Mouse (Mus musculus): Measurements from ENCODE around the gene Prkcz.

Gene Prkcz

DNA sequence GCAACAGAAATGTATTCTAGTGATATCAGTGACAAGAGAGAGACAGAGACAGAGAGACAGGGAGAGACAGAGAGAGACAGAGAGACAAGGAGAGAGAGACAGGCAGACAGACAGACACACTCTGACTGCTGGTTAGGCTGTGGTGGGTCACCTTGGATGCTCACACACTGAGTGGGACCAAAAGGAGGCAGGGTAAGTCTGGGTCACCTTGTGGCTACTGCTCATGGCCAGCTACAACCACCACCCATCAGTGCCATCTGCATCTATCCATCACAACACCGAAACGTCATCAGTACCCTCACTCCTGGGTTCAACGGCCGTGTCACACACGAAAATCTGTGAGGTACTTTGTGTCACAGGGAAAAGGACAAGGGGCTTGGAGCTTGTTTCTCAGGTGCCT, 53.6 kb downstream of the Prkcz start:
- DNase-seq = no peak

GRCm38 (mm10) chr4:155306356-155307242, 54.6 kb downstream of the Prkcz start:
- no peak for DNase-seq

- DNase-seq = no peak
Measured at GRCm38 (mm10) chr4:155305531-155306031, 55.6 kb downstream of the Prkcz start.

DNA sequence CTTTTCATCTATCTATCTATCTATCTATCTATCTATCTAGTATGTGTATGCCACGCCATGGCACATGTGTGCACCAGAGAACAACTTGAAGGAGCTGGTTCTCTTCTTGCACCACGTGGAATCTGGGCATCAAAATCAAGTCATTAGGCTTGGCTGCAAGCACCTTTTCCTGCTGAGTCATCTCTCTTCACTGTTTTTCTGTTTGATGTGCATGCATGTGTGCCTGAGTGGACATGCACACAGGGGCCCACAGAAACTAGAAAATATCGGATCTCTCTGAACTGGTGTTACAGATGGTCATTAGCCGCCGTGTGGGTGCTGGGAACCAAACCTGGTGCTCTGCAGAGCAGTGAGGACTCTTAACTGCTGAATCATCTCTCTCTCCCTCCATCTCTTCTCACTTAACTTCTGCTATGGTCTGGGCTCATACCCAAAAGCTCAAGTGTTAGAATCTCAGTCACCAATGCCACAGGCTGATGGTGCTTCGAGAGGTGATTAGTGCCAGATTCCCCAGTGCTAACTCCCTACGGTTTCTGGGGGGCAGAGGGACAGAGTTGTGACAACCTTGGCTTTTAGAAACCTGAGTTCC, 56.6 kb downstream of the Prkcz start:
- DNase-seq = no peak

DNA sequence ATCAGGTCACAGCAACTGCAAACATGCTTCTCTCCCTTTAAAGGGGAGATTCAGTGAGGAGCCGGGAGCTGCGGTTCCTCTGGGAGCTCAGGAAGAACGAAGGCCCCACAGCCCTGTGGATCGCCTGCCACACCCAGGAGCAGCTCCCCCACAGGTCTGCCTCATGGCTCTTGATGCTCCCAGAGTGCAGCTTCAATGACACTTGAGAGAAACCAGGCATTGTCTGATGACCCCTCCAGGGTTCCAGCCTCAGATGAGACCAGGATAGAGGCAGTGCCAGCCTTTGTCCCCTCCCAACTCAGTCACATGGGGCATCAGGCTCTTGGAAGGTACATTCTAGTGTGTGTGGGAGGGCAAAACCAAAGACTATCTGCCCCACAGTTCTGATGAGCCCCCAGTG, 59.2 kb downstream of the Prkcz start:
- no peak for DNase-seq

GRCm38 (mm10) chr4:155301098-155301447, 60.1 kb downstream of the Prkcz start:
- no peak for DNase-seq

GRCm38 (mm10) chr4:155300421-155301097, 60.6 kb downstream of the Prkcz start:
- no peak for DNase-seq

GRCm38 (mm10) chr4:155298826-155299225, 62.3 kb downstream of the Prkcz start:
- DNase-seq = no peak

DNA sequence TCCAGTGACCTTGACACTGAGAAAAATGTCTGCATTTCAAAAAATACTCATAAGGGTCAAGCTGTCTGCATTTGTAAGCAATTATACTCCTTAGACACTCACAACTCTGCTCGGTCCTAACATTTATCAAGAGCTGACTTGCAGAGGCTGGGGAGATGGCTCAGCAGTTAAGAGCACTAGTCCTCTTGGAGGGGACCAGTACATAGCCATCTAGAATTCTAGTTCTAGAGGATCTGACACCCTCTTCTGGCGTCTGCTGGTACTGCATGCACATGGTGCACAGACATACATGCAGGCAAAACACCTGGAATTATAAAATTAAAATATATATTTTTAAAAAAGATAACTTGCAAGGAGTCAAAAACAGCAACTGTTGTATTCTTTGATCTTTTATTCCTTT, 64.1 kb downstream of the Prkcz start:
- DNase-seq = peak; percentile 29

GRCm38 (mm10) chr4:155295996-155296395, 65.2 kb downstream of the Prkcz start:
- no peak for DNase-seq

- no peak for DNase-seq
Measured at GRCm38 (mm10) chr4:155295026-155295590, 66.1 kb downstream of the Prkcz start.

DNA sequence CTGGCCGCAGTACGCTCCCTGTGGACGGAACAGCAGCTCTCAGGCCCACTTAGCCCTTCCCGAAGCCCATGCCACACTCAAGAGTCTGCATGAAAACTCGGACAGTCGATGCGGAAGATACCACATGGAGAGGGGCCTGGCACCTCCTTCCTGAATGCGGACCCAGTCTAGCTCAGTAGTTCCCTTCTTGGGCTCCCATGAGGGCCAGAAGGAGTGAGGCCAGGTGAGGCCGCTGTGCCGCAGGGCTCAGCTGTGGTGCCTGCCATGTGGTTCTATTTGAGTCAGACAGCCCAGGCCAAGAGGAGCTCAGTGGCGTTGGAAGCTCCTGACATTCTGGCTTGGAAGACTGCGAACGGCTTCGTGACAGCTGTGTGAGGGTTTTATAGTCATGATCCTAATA, 66.8 kb downstream of the Prkcz start:
- no peak for DNase-seq

DNA sequence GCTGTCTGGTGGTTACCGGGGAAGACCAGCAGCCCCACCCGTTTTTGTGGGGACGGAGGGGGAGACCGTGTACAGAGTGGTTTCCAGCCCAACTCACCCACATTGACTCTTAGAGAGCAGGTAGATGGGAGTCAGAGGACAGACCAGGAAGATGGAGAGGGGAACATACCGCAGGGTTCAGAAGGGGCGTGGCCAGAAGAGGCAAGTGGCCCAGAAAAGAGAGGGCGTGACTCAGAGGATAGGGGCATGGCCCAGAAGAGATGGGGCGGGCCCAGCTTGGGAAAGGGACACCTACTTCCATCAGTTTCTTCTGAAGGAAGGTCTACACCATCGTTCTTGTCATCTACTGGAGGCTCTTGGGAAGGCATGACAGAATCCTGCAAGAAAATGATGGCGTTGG, 68.3 kb downstream of the Prkcz start:
- no peak for DNase-seq

GRCm38 (mm10) chr4:155290045-155290444, 71.1 kb downstream of the Prkcz start:
- DNase-seq = no peak

DNA sequence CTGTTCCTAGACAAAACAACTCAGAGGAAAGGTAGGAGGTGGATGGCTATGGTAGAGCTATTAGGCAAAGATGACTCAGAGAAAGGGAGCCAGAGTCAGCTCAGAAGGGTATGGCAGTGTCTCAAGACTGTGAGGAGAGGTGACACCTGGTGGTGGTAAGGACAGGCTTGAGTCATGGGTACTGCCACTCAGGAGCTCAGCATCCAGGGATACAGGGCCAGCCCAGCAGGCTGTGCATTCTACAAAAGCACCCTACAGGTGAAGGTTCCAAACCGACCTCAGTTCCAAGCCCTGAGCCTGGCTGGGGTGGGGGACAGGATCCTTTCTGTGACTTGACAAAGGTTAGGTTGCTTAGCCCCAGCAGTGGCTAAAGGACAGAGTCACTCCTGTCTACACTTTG, 72.6 kb downstream of the Prkcz start:
- no peak for DNase-seq

DNA sequence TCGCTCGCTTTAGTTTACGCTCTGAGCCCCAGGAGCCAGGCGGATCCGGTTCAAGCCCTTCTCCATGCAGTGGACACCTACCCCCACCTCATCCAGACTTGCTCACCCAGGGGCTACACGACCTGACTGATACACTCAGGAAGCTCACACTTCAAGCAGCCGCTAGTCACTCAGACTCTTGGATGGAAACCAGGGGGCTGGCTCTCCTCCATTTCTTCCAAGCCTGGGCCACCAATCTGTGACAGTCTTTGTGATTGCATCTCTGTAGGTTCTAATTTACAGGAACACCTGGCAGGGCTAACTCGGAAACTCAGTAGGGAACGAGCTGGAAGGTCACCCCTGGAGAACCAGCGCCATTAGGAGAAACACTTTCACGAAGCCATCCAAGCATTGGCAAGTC, 73.4 kb downstream of the Prkcz start:
- no peak for DNase-seq

- DNase-seq = no peak
Measured at GRCm38 (mm10) chr4:155286090-155286489, 75.1 kb downstream of the Prkcz start.

- no peak for DNase-seq
Measured at GRCm38 (mm10) chr4:155284521-155285379, 76.4 kb downstream of the Prkcz start.

DNA sequence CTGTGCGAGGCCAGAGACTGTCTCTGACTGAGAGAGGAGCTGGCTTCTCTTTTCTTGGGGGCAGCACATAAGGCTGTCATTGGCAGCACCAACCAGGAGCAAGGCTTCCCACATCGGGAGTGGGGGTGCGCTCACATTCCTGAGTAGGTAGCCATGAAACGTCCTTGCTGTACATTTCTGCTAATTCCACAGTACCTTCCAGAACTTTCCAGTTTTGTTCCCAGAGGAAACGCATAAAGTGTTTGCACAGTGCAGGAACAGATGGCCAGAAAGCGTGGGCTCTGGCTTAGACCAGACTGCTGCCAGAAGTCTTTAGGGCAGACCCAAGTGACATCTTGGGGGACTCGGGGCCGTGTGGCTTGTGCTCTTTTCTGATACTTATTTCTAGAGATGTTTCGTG, 77.6 kb downstream of the Prkcz start:
- no peak for DNase-seq

GRCm38 (mm10) chr4:155283001-155283503, 78.1 kb downstream of the Prkcz start:
- DNase-seq = peak; percentile 20

DNA sequence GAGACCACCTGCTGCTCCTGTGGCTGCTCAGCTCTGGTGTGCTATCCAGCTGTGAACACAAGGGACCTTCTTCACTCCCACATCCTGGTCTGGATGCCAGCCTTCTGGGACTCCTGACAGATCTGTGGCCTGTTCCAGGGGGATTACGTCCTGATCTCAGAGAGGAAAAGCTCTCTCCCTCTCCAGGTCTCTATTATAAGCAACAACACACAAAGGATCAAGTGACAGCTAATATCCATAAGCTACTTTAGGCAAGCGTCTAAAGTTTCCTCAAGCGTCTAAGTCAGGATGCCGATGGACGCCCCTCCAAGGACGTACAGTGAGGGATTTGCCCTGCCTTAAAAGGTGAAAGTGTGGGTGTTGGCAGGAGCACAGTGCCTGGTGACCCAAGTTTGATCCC, 78.9 kb downstream of the Prkcz start:
- DNase-seq = no peak

DNA sequence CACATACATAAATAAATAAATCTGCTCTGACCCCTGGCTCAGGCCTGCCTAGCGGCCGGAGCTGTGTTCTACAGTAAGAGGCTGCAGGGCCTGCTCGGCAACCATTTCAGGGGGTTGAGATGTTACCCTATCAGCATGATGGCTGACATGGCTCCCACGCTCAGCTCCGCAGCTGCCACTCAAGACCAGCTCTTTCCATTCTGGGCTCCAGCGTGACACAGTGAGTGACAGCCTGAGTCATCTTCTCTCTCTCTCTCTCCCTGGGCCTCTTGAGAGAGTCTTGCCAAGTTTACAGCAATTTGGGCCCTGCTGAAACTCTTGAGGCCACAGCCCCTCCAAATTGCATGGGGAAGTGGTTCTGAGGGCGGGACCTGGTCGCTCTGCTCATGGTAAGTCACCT, 79.5 kb downstream of the Prkcz start:
- no peak for DNase-seq
